Mouse (Mus musculus) spleen, postnatal 0 days (tissue): ENCODE data around the gene Rit1. TPM values are rescaled to one million over a fixed set of nuclear protein-coding genes. Genes with fewer than 3 reads are reported as not detected.

Experiments
- polyA plus RNA-seq: library from polyadenylated mRNA; unstranded; fragments of >200 nt; fragmentation: Nextera tagmentation; extraction: Ambion mirVana; gene quantifications from 2 replicates; pipeline ENCODE4 v1.2.1, GENCODE M21; 2015

Gene Rit1
- 44.7 and 51.9 TPM in 2 replicates for polyA plus RNA-seq

GRCm38 (mm10) chr3:88716399-88717197 is at the start of gene Rit1:
TSS of gene Rit1 (plus strand) at chr3:88716838.

GRCm38 (mm10) chr3:88684980-88685941 is 31.4 kb upstream of the Rit1 start, which contains the start of gene Khdc4:
TSS of gene Khdc4 (plus strand) at chr3:88685803.

GRCm38 (mm10) chr3:88774939-88775841 is 58.6 kb downstream of the Rit1 start, which contains the start of gene Syt11:
TSS of gene Syt11 (minus strand) at chr3:88775164.

Other genes starting within 250 kb of the Rit1 start
- 161 and 176 TPM in 2 replicates for gene Lmna, start 206.9 kb upstream of the Rit1 start, polyA plus RNA-seq
- gene Mex3a, start 184.4 kb upstream of the Rit1 start, polyA plus RNA-seq, result 2.4 and 3.2 TPM in 2 replicates
- 0.28 and 0.63 TPM in 2 replicates for gene Rab25, start 168.5 kb upstream of the Rit1 start, polyA plus RNA-seq
- gene Lamtor2, start 163.8 kb upstream of the Rit1 start, polyA plus RNA-seq, result 105 and 113 TPM in 2 replicates
- 15.9 and 16.0 TPM in 2 replicates for gene Ubqln4, start 163.1 kb upstream of the Rit1 start, polyA plus RNA-seq
- 148 and 161 TPM in 2 replicates for gene Ssr2, start 141.0 kb upstream of the Rit1 start, polyA plus RNA-seq
- 34.8 and 51.4 TPM in 2 replicates for gene Arhgef2, start 110.9 kb upstream of the Rit1 start, polyA plus RNA-seq
- gene Rxfp4, start 63.7 kb upstream of the Rit1 start, polyA plus RNA-seq, result not detected in 2 replicates
- gene Khdc4, start 31.0 kb upstream of the Rit1 start, polyA plus RNA-seq, result 34.2 and 39.9 TPM in 2 replicates
- 0.59 and 1.4 TPM in 2 replicates for gene Syt11, start 58.3 kb downstream of the Rit1 start, polyA plus RNA-seq
- 4.6 TPM in 2 replicates for gene Gon4l, start 118.4 kb downstream of the Rit1 start, polyA plus RNA-seq
- 21.0 and 24.4 TPM in 2 replicates for gene Msto1, start 197.2 kb downstream of the Rit1 start, polyA plus RNA-seq
- 10.3 and 12.4 TPM in 2 replicates for gene Ash1l, start 233.8 kb downstream of the Rit1 start, polyA plus RNA-seq
- gene Dap3, start 234.3 kb downstream of the Rit1 start, polyA plus RNA-seq, result 113 and 124 TPM in 2 replicates